Mouse (Mus musculus): ENCODE results near the gene Shld1. TPM values are rescaled to one million over a fixed set of nuclear protein-coding genes. Genes with fewer than 3 reads are reported as not detected.

Shld1 gene
- total RNA-seq, 2 experiments from 2014 or later: 7.9 to 8.2 TPM

DNA sequence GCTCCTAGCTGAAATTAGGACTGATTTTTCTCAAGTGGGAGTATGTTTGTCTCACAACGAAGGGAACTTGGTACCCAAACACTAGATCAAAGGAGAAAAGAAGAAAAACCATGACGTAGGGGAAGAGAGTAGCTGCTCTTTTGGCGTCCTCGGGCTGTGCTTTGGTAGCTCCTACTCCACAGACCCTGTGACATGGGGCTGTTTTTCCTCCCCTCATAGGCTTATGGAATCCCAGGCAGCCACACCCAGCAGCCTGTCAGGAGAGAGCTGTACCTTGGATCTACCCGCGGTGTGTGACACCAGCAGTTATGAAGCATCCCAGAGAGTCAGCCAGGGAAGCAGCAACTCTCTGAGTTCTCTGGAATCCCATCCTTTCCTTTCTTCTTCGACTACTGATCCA lies 5.0 kb downstream of the Shld1 start:
- DNase-seq (ENCODE audit: low spot score in 2 of 2): no peak

DNA sequence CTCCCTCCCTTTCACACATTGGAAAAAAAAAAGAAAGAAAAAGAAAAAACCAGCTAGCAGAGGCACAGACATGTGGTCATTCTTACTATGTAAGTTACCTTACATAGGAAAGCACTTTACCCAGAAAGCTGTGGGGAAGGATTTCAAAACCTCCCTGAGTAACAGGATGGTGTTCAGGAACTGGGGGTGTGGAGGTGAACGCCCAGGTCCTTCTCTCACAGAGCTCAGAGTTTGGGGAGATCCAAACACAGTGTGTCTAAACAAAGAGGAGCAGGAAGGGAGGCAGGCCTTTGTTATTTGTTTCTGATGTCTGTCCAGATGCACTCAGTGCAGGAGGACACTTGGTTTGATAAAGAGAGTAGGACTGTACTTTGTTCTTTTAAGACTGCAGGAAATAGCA lies 5.6 kb downstream of the Shld1 start:
- no peak for DNase-seq (ENCODE audit: low spot score in 2 of 2)

DNA sequence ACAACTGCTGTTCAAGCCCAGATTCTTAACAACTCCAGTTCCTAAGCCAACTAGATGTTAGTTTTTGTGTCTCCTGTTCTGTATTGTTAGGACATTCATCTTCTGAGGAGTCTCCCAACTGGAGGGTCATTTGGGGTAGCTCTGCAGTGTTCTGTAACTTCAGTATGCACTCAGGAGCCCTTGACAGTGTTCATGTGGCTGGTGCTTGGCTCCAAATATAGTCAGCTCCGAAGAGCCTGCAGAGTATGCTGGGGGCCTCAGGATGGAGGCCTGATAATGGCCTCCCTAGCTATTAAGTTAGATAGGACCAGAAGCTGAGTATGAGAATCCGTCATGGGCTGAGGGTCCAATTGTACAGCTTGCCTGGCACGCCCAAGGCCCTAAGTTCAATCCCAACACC lies 7.2 kb downstream of the Shld1 start:
- DNase-seq (ENCODE audit: low spot score in 2 of 2): no peak

DNA sequence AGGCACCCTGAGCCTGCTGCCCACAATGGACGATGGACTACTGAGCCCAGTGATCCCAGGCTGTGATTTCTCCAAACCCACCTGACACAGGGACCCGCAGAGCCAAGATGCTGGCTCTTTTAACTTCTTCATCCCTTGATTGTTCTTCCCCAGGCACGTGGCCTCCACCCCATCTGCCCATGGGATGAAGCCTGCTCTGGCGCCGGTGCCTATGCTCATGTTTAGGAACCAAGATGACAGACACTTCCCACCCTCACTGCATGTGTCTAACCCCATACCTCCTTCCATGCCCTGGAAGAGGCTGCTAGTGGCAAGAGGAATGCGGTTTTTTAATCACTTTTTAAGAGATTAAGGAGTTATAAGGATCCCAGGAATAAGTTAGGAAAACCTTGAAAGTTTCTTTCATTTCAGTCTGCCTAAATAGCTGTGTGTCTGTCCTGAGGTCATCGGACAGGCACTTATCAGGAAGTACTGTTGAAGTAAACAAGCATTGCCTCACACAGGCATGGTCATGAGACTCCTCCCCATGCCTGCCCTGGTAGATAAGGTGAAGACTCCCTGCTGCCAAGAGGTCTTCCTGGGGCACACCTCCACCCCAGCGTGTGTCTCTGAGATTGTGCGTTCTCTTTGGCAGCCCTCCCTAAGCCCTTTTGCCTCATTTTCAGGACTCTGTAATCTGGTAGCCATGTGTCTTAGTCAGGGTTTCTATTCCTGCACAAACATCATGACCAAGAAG lies 8.8 kb downstream of the Shld1 start:
- DNase-seq (ENCODE audit: low spot score in 2 of 2): no peak

DNA sequence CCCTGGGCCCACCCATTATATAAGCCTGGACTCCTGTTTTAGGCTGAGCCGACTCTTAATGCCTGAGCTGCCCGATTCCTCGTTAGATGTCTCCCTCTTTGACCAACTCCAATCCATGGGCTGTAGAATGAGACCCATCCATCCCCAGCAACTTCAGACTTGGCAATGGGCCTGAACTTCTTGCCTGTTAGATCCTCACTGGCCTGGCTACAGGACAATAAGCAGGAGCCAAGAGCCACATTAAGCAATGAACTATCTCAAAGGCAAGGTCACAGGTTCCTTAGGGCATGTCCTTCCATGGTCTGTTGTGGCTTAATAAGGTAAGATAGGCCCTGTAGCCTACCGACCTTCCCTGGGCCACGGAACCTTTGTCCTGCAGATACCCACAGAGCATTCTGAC lies 9.8 kb downstream of the Shld1 start:
- no peak for DNase-seq (ENCODE audit: low spot score in 2 of 2)

DNA sequence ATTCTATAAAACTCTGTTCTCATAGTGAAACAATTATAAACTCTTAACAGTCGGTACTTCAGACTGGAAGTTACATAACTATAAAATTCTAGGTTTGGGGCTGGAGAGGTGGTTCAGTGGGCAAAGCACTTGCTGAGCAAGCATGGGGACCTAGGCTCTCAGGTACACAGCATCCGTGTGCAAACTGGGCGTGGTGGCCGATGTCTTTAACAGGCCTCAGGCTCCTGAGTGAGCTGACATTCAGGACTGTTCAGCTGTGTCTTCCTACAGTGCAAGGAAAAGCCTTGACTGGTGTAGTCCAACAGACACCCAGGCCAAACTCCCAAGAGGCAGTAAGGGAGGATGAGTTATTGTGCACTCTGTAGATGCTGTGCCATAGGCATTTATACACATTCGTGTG lies 10.5 kb downstream of the Shld1 start:
- no peak for DNase-seq (ENCODE audit: low spot score in 2 of 2)

DNA sequence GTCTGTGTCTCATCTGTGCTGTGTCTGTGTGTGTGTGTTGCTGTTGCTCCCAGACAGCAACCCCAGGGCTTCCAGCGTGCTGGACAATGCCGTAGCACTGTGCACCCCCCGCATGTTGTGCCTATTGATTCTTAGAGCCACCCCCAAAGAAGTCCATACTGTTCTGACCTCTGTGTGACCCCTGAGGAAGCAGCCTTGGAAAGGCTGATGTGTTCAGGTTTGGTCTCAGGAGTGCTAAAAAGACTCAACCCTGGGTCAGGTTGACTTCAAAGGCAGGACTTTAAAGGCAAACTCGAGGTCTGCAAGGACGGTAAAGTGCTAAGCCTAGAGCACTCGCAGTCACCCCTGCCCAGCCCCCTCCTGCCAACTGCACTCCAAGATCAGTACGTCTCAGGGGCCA lies 11.0 kb downstream of the Shld1 start:
- no peak for DNase-seq (ENCODE audit: low spot score in 2 of 2)

DNA sequence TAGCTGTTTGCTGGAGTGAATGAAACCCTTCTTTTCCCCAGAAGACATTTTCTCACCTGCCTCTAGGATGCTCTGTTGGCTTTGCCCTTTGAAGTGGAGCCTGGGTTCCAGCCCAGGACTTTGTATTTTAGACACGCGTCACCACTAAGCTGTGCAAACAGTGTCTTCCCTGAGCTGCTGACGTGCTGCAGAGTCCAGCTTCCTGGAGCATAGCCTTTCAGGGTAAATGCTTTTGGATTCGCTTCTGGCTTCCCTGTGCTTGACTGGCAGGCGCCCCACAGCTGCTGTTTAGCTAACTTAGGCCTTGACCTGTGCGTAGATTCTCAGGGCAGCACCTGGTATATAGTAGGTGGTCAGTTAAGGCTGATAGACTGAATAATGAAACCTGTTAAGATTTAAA lies 11.7 kb downstream of the Shld1 start:
- DNase-seq (ENCODE audit: low spot score in 2 of 2): no peak

DNA sequence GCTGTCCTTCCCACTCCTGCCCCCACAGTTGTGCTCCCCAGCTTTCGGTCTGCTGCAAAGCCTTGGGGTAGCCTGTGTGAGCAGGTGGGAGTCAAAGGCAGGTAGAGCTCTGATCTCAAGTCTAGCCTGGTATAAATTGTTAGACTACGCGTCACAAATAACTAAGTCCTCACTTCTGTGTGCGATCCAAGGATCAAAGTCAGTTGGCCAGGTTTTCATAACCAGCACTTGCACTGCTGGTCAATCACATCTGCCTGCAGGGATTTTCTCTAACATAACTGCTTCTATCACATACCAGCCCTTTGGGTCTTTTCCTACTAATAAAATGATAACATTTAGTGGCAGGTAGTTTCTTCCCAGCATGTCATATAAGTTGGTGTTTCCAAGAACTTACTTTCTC lies 14.2 kb downstream of the Shld1 start:
- DNase-seq (ENCODE audit: low spot score in 2 of 2): no peak

DNA sequence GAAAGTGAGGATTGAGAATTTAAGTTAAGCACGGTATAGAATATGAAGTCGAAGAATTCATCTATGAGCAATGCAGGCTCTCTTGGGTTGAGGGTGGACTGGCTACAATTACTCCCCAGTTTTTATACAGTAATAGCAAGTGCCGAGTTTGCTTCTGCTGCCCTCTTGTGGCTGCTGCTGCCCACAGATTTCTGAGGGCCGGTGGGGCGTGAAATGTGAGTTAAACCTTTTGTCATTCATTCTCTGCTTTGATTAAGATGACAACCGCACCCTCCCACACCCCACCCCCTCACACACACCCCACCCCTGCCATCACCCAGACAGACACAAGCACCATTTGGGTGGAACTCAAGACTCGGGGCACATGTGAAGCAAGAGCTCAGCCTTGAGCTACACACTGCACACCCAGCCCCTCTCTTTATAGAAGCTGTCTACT lies 14.7 kb downstream of the Shld1 start:
- peak; percentile 76 for DNase-seq (ENCODE audit: low spot score in 2 of 2)

DNA sequence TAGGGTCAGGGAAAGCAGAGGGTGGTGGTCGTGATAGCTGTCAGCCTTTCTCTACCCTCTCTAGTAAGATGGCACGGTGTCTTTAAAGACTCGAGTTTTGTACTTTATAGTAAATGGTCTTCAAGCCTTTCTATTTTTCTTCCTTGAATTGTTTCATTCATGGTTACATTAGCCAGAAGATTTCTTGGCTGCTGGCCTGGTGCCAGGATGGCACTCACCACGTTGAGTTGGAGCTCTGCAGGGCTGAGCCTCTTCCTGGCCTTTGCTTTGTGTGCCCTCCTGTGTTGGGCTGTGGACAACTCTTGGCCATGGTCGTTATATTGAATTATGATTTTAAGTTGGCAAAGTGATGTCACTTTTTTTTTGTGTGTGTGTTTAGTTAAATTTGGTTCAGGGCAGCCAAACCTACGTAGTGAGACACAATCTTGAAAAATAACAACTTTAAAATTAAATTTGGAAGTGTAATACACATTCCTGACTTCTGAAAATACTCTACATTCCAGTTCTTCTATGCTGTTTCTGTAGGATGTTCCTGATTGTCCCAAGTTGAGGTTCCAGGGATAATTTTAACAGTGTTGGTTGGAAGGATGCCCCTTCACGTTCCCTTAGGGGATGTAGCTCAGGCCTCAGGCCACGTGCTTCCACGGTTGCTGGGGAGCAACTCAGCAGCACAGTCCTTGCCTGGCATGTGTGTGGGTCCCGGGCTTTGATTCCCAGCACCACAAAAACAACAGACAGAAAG lies 18.7 kb downstream of the Shld1 start:
- DNase-seq (ENCODE audit: low spot score in 2 of 2): no peak

DNA sequence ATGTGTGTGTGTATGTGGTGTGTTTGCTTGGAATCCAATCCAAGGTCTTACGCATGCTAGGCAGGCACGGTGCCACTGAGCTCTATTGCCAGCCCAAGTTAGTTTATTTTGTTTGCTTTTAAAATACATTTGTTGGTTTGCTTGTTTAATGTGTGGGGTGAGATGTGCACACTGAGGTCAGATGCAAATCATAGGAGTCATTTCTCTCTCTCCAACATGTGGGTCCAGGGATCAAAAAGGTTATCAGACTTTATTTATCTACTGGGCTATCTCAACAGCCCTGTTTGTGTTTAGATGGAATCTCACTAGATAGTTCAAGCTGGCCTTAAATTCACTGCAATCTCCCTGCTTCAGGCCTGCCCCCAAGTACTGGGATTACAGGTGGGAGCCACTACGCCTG lies 19.6 kb downstream of the Shld1 start:
- DNase-seq (ENCODE audit: low spot score in 2 of 2): no peak

DNA sequence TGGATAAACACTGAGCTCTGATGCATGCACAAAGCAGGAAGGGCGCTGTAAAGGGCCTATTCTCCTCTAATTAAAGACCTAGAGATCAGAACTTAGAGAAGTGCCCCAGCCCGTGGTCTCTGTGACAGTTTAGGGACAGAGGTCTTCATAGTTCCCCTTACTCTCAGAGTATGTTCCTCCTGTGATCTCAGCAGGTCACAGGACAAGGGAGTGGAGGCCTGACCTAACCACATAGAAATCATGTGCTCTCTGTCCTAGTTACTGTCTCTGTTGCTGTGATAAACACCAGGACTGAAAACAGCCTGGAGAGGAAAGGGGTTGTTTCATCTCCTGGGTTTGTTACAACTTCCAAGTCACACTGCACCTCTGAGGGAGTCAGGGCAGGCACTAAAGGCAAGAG lies 23.8 kb downstream of the Shld1 start:
- DNase-seq (ENCODE audit: low spot score in 2 of 2): no peak

DNA sequence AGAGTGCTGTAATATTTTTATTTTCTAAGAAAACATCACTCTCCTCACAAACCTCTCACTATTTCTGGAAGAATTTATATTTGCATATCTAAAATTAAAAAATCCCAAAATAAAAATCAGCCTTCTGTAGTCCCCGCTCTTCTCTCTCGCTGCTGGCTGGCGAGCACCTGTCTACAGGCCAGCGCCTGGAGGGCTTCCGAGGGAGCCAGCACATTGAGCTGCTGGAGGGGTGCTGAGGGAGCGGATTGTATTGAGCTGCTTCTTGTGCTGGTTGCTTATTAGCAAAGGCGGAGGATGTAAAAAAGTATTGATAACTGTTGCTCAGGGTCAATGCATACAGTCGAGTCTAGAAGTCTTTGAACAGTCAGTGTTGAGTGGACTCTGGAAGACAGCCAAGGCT lies 25.3 kb downstream of the Shld1 start:
- no peak for DNase-seq (ENCODE audit: low spot score in 2 of 2)

DNA sequence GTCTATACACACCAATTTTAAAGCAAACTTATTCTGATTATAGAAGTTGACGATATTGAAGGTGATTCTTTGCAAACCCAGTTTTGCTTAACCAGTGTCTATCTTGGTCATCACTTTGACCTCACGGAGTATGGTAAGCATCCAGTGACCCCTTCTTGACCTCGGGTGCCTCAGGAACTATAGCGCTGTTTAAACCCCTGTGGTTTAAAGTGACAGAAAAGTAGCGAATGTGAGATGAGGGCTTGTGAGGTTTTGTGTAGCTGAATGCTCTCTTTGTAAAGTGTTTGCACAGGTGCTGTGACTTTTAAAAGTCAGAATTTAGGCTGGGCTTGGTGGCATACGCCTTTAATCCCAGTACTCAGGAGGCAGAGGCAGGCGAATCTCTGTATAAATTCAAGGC lies 27.8 kb downstream of the Shld1 start:
- no peak for DNase-seq (ENCODE audit: low spot score in 2 of 2)

DNA sequence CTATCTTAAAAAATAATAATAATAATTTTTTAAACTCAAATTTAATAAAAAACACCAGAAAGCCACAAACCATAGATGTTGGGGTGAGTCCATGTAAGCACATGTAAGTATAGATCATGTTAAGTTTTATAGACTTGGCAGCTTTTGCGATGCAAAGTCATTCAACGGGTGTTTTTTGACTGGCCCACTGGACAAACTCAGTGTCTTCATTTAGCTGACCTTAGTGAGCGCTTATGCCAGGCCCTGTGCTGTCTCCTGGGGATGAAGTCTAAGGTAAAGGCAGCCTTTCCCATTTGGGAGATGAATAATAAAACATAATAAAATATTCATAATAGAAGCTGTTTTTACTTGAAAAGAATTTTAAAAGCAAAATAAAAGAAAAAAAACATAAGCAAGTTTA lies 28.2 kb downstream of the Shld1 start:
- DNase-seq (ENCODE audit: low spot score in 2 of 2): no peak

DNA sequence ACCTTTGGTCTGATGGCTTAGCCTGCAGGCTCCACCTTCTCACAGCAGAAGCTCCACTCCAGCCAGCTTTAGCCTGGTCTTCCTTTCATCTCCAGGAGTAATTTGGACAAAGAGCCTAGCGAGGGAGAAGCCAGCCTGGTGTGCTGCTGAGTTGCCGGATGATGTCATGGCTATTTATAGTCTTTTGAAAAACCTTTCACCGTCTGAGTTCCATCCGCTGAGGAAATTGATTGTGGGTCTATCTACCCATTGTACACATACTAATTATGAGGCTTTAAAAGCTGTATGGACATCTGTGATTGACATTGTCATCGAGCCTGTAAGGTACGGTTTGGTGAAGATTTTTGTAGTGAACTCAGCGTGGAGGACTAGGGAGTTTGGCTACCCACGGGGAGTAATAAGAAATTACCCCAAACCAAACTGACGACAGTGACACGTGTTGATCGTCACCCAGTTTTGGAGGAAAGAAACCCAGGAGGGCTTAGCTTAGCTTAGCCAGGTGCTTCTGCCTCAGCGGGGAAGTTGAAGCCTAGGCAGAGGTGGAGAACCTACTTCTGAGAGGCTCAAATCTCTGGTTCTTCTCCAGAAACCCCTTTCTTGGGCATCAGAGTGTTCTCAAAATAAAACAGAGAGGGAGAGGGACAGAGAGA lies 28.8 kb downstream of the Shld1 start:
- no peak for DNase-seq (ENCODE audit: low spot score in 2 of 2)

DNA sequence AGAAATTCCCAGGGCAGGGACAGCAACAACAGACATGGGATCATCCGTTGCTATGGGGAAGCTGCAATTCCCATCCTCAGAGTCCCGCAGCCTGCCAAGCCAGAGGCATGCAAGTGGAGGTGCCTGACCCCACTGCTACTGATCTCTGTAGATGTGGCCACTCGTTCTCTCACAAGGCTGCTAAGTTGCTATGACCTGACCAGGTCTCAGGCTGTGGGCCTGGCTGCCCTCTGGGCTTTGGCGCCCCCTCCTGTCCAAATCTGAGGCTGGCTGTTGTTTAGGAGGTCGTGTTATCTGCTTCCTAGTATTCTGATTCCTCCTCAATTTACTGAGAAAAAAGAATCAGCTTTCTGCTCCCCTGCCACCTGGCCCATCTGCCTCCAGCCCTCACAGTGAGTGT lies 29.4 kb downstream of the Shld1 start:
- peak; percentile 57 to 64 for DNase-seq (ENCODE audit: low spot score in 2 of 2)

DNA sequence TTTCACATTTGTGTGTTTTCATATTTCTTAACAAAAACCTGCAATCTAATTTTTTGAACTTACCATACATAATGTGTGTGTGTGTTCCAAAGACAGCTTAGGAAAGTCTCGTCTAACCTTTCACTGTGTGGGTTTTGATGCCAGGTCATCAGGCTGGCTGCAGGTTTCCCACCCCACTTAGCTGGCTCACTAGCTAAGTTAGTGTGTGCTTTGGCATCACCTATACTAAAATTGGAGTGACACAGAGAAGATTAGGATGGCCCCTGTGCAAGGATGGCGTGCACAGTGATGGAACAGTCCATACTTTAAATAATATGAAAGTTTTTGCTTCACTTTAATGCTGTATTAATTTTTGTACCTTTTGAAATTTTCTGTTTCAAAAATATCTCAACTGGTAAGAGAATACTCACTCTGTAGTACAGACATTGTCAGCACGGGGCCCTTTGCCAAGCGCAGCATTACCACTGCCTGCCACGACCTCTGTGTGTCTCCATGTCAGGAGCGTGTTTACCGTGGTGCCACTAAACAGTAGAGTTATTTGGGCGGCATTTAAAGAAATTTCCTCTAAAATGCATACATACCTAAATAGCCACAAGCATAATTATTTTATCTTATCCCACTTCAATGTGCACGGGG lies 30.3 kb downstream of the Shld1 start:
- DNase-seq (ENCODE audit: low spot score in 2 of 2): no peak

DNA sequence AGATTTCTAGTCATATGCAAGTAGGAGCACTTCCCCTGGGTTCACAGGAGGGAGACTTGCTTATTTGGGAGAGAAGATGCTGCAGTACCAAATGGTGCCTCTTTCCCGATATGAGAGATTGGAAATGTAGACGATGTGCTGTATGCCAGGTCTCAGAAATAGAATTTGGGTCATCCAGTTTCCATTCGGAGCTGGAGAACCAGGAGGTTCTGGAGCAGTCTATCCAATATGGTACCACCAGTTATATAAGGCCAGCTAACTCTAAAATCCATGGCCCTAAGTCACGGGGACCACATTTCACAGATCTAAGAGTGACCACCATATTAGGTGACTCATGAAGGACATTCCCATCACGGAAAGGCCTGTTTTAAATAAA lies 30.8 kb downstream of the Shld1 start:
- no peak for DNase-seq (ENCODE audit: low spot score in 2 of 2)

DNA sequence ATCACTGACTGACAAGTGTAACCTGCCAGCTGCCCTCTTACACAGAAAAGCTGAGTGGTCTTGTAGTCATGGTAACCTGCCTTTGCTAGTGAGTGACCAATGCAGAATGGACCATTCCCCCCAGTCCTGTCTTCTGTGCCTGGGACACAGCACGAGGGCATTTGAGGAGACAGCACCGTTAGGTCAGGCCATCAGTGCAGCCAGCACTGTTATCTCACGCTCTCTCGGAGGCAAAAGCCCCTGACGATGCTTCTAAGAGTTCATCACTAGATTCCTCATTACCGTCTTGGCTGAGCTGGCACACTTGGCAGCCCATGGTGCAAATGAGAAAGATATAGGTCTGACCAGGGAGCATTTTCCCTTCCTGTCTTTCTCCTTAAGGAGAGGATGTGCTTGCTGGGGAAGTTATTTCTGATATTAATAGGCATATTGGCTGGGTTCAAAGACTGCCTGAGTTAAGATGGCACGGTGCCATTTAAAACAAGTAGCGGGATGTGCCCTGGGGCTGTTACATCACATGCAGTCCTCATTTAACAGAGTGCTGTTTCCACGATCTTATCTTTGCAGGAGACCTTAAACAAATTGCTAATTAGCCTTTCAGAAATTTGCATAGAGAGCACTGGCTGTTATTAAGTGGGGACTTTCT lies 34.3 kb downstream of the Shld1 start:
- DNase-seq (ENCODE audit: low spot score in 2 of 2): no peak
